Mouse (Mus musculus) forebrain, embryonic 16.5 days (tissue): Measurements from ENCODE around the gene Rhob. TPM values are rescaled to one million over a fixed set of nuclear protein-coding genes. Genes with fewer than 3 reads are reported as not detected.
A peak's percentile ranks its signal among the peaks of the same experiment; 100 is the strongest.

Experiments used
- ATAC-seq: fragments of 200-750 bp; cut with Nextera tagmentation; 2 replicates; pipeline ENCODE4 v1.8.0; 2017; ENCODE audit warnings: mild to moderate bottlenecking, moderate library complexity
- H3K27ac ChIP-seq: fragments of 300-500 bp; sonication (generic); 2 replicates; pipeline ENCODE4 v1.5.1; 2014; ENCODE audit warnings: low read length, control low read depth
- H3K27me3 ChIP-seq: fragments of 300-500 bp; sonication (generic); replicated peaks from 2 replicates; pipeline ENCODE4 v1.6.1; 2014; ENCODE audit warnings: low read length; ENCODE audit not compliant: control insufficient read depth, insufficient read depth
- H3K36me3 ChIP-seq: fragments of 300-500 bp; sonication (generic); 2 replicates; pipeline ENCODE4 v1.6.1; 2014; ENCODE audit not compliant: control insufficient read depth, insufficient read depth
- H3K4me1 ChIP-seq: fragments of 300-500 bp; sonication (generic); replicated peaks from 2 replicates; pipeline ENCODE4 v1.6.1; 2014; ENCODE audit warnings: low read length; ENCODE audit not compliant: control insufficient read depth, insufficient read depth
- H3K4me2 ChIP-seq: fragments of 300-500 bp; sonication (generic); 2 replicates; pipeline ENCODE4 v1.6.1; 2014; ENCODE audit warnings: mild to moderate bottlenecking, low read length, control low read depth
- H3K4me3 ChIP-seq: fragments of 300-500 bp; sonication (generic); replicated peaks from 2 replicates; pipeline ENCODE4 v1.5.1; 2014; ENCODE audit warnings: mild to moderate bottlenecking, low read length, control low read depth
- H3K9ac ChIP-seq: fragments of 300-500 bp; sonication (generic); replicated peaks from 2 replicates; pipeline ENCODE4 v1.6.1; 2014; ENCODE audit warnings: low read depth, low read length, control low read depth
- H3K9me3 ChIP-seq: fragments of 300-500 bp; sonication (generic); 2 replicates; pipeline ENCODE4 v1.6.1; 2016; ENCODE audit warnings: low read length; ENCODE audit not compliant: control insufficient read depth
- WGBS: fragments of 180-500 bp; shearing (Covaris S2); extraction: QIAGEN DNeasy Blood & Tissue Kit; methylation state at CpG from one replicate; pipeline ENCODE4 v1.1.7; 2014; 5-methylcytosine and 5-hydroxymethylcytosine counted together
- polyA plus RNA-seq: library from polyadenylated mRNA; unstranded; fragments of >200 nt; fragmentation: Nextera tagmentation; extraction: Ambion mirVana; gene quantifications from 2 replicates; pipeline ENCODE4 v1.2.1, GENCODE M21; 2015

Gene Rhob
- polyA plus RNA-seq, 1 experiment from 2014 or later: 70.3 TPM

GRCm38 (mm10) chr12:8454487-8454886 lies 45.3 kb downstream of the Rhob start:
- Histone ChIP-seq H3K36me3 (no peaks in the 10 kb centered on the region), H3K9ac (no peak overlapping the region), H3K4me1 (peaks cover 11% of the 10 kb centered on the region), H3K9me3 (no peaks in the 10 kb centered on the region), H3K4me3 (no peak overlapping the region), H3K27ac (no peak overlapping the region), H3K27me3 (no peaks in the 10 kb centered on the region), H3K4me2 (no peak overlapping the region)
- ATAC-seq: peak; percentile 71
- 48% methylated on average over 3 of the region's 3 CpGs for WGBS

- peaks cover 11% of the 10 kb centered on the region for H3K4me1 ChIP-seq
These were observed 46.8 kb downstream of the Rhob start for GRCm38 (mm10) chr12:8452766-8453621.

GRCm38 (mm10) chr12:8451571-8452485 lies 48.0 kb downstream of the Rhob start:
- H3K27ac ChIP-seq: no peak overlapping the region
- H3K4me2 ChIP-seq: no peak overlapping the region
- H3K9ac ChIP-seq: no peak overlapping the region
- H3K27me3 ChIP-seq: no peaks in the 10 kb centered on the region
- H3K4me3 ChIP-seq: no peak overlapping the region
- 26% methylated on average over 7 of the region's 7 CpGs for WGBS
- no peak for ATAC-seq
- no peaks in the 10 kb centered on the region for H3K9me3 ChIP-seq
- no peaks in the 10 kb centered on the region for H3K36me3 ChIP-seq
- peaks cover 11% of the 10 kb centered on the region for H3K4me1 ChIP-seq

More at GRCm38 (mm10) chr12:8452766-8453621, 46.8 kb downstream of the Rhob start:
- H3K27me3 ChIP-seq: no peaks in the 10 kb centered on the region
- no peak overlapping the region for H3K4me3 ChIP-seq
- WGBS: 69% methylated on average over 7 of the region's 7 CpGs
- ATAC-seq: no peak
- H3K36me3 ChIP-seq: no peaks in the 10 kb centered on the region
- no peak overlapping the region for H3K27ac ChIP-seq
- no peak overlapping the region for H3K4me2 ChIP-seq
- H3K9me3 ChIP-seq: no peaks in the 10 kb centered on the region
- H3K9ac ChIP-seq: no peak overlapping the region

GRCm38 (mm10) chr12:8450639-8451038 lies 49.2 kb downstream of the Rhob start:
- H3K9ac ChIP-seq: no peak overlapping the region

GRCm38 (mm10) chr12:8450028-8450427 lies 49.8 kb downstream of the Rhob start:
- whole genome bisulfite sequencing: 83% methylated on average over 1 of the region's 1 CpGs
- Histone ChIP-seq H3K4me2 (no peak overlapping the region), H3K9ac (no peak overlapping the region), H3K27me3 (no peaks in the 10 kb centered on the region), H3K4me3 (no peak overlapping the region), H3K4me1 (peaks cover 11% of the 10 kb centered on the region), H3K36me3 (no peaks in the 10 kb centered on the region), H3K27ac (no peak overlapping the region), H3K9me3 (no peaks in the 10 kb centered on the region)
- ATAC-seq: no peak

More at GRCm38 (mm10) chr12:8450639-8451038, 49.2 kb downstream of the Rhob start:
- 61% methylated on average over 6 of the region's 6 CpGs for WGBS
- H3K4me1 ChIP-seq: peaks cover 11% of the 10 kb centered on the region
- H3K36me3 ChIP-seq: no peaks in the 10 kb centered on the region
- H3K9me3 ChIP-seq: no peaks in the 10 kb centered on the region
- H3K4me3 ChIP-seq: no peak overlapping the region
- no peak overlapping the region for H3K27ac ChIP-seq
- peak; percentile 54; the same call in 1 of the 2 replicates for ATAC-seq
- H3K27me3 ChIP-seq: no peaks in the 10 kb centered on the region
- no peak overlapping the region for H3K4me2 ChIP-seq

Other genes starting within 250 kb of the Rhob start
- gene Gdf7, start 198.1 kb downstream of the Rhob start, polyA plus RNA-seq: not detected in 2 replicates
- 11.1 and 12.3 TPM in 2 replicates for gene Hs1bp3, start 186.6 kb downstream of the Rhob start, polyA plus RNA-seq
- not detected in 2 replicates for gene Slc7a15, start 99.1 kb upstream of the Rhob start, polyA plus RNA-seq
- 67.6 and 75.1 TPM in 2 replicates for gene Pum2, start 174.1 kb upstream of the Rhob start, polyA plus RNA-seq